Mouse (Mus musculus) liver, embryonic 15.5 days (tissue): ENCODE measurements around the gene 4921517D22Rik. TPM values are rescaled to one million over a fixed set of nuclear protein-coding genes. Genes with fewer than 3 reads are reported as not detected.

ENCODE experiments used
- ATAC-seq: fragments of 200-750 bp; cut with Nextera tagmentation; 2 replicates; pipeline ENCODE4 v1.8.0; 2017; ENCODE audit warnings: moderate number of reproducible peaks, mild to moderate bottlenecking, moderate library complexity; ENCODE audit not compliant: insufficient read depth
- H3K27ac ChIP-seq: fragments of 300-500 bp; sonication (generic); replicated peaks from 2 replicates; pipeline ENCODE4 v1.5.1; 2015; ENCODE audit warnings: mild to moderate bottlenecking, inconsistent platforms
- H3K27me3 ChIP-seq: fragments of 300-500 bp; sonication (generic); 2 replicates; pipeline ENCODE4 v1.6.1; 2015; ENCODE audit warnings: mild to moderate bottlenecking, inconsistent platforms
- H3K36me3 ChIP-seq: fragments of 300-500 bp; sonication (generic); replicated peaks from 2 replicates; pipeline ENCODE4 v1.6.1; 2015; ENCODE audit warnings: moderate library complexity, mild to moderate bottlenecking, inconsistent platforms
- H3K4me1 ChIP-seq: fragments of 300-500 bp; sonication (generic); replicated peaks from 2 replicates; pipeline ENCODE4 v1.6.1; 2015; ENCODE audit warnings: inconsistent platforms
- H3K4me2 ChIP-seq: fragments of 300-500 bp; sonication (generic); 2 replicates; pipeline ENCODE4 v1.6.1; 2015; ENCODE audit warnings: moderate library complexity, mild to moderate bottlenecking, inconsistent platforms
- H3K4me3 ChIP-seq: fragments of 300-500 bp; sonication (generic); replicated peaks from 2 replicates; pipeline ENCODE4 v1.5.1; 2015; ENCODE audit warnings: mild to moderate bottlenecking, inconsistent platforms
- H3K9ac ChIP-seq: fragments of 300-500 bp; sonication (generic); 2 replicates; pipeline ENCODE4 v1.6.1; 2015; ENCODE audit warnings: moderate library complexity, mild to moderate bottlenecking, inconsistent platforms
- H3K9me3 ChIP-seq: fragments of 300-500 bp; sonication (generic); replicated peaks from 2 replicates; pipeline ENCODE4 v1.6.1; 2016; ENCODE audit warnings: inconsistent platforms
- WGBS: fragments of 180-500 bp; shearing (Covaris S2); methylation state at CpG from one replicate; pipeline ENCODE4 v1.1.7; 2015; ENCODE audit warnings: mixed read lengths; ENCODE audit not compliant: insufficient replicate concordance; 5-methylcytosine and 5-hydroxymethylcytosine counted together
- polyA plus RNA-seq: library from polyadenylated mRNA; unstranded; fragments of >200 nt; fragmentation: Nextera tagmentation; extraction: Ambion mirVana; gene quantifications from 2 replicates; pipeline ENCODE4 v1.2.1, GENCODE M21; 2015

The 4921517D22Rik gene
- polyA plus RNA-seq, 1 experiment from 2014 or later = not detected

- WGBS = 87% methylated on average over 3 of the region's 3 CpGs
- no peak overlapping the region for H3K27ac ChIP-seq
- H3K4me3 ChIP-seq = no peak overlapping the region
- H3K4me2 ChIP-seq = no peak overlapping the region
- no peak for ATAC-seq
- no peak overlapping the region for H3K9ac ChIP-seq
- no peaks in the 10 kb centered on the region for H3K27me3 ChIP-seq
- H3K9me3 ChIP-seq = no peaks in the 10 kb centered on the region
- peaks cover 32% of the 10 kb centered on the region for H3K4me1 ChIP-seq
- peaks cover 81% of the 10 kb centered on the region for H3K36me3 ChIP-seq
Measured at GRCm38 (mm10) chr13:59660371-59660770, 33.5 kb downstream of the 4921517D22Rik start.

- H3K4me2 ChIP-seq = no peak overlapping the region
- no peaks in the 10 kb centered on the region for H3K27me3 ChIP-seq
- H3K36me3 ChIP-seq = peaks cover 75% of the 10 kb centered on the region
- no peak overlapping the region for H3K27ac ChIP-seq
- ATAC-seq = no peak
- peaks cover 40% of the 10 kb centered on the region for H3K4me1 ChIP-seq
- H3K9me3 ChIP-seq = no peaks in the 10 kb centered on the region
- WGBS = 79% methylated on average over 5 of the region's 5 CpGs
- no peak overlapping the region for H3K9ac ChIP-seq
- H3K4me3 ChIP-seq = no peak overlapping the region
Measured at GRCm38 (mm10) chr13:59657781-59658180, 36.1 kb downstream of the 4921517D22Rik start.

- no peaks in the 10 kb centered on the region for H3K27me3 ChIP-seq
- WGBS = 69% methylated on average over 4 of the region's 4 CpGs
- H3K4me1 ChIP-seq = peaks cover 40% of the 10 kb centered on the region
- no peak overlapping the region for H3K4me3 ChIP-seq
- H3K9ac ChIP-seq = no peak overlapping the region
- no peaks in the 10 kb centered on the region for H3K9me3 ChIP-seq
- H3K27ac ChIP-seq = peak overlapping the region; percentile 16; the same call in 1 of the 2 replicates
- H3K36me3 ChIP-seq = peaks cover 72% of the 10 kb centered on the region
- ATAC-seq = no peak
- no peak overlapping the region for H3K4me2 ChIP-seq
Measured at GRCm38 (mm10) chr13:59656975-59657388, 36.9 kb downstream of the 4921517D22Rik start.

GRCm38 (mm10) chr13:59656316-59656832 is 37.5 kb downstream of the 4921517D22Rik start:
- peak overlapping the region; percentile 16; the same call in 1 of the 2 replicates for H3K27ac ChIP-seq
- peaks cover 69% of the 10 kb centered on the region for H3K36me3 ChIP-seq
- WGBS = 40% methylated on average over 10 of the region's 10 CpGs
- H3K9ac ChIP-seq = no peak overlapping the region
- H3K4me1 ChIP-seq = peaks cover 40% of the 10 kb centered on the region
- 0 out of 2 replicates have a peak, but pooled peaks have one; percentile 38 for ATAC-seq
- H3K4me3 ChIP-seq = no peak overlapping the region
- H3K9me3 ChIP-seq = no peaks in the 10 kb centered on the region
- H3K27me3 ChIP-seq = no peaks in the 10 kb centered on the region
- H3K4me2 ChIP-seq = no peak overlapping the region

- no peak overlapping the region for H3K9ac ChIP-seq
- no peaks in the 10 kb centered on the region for H3K27me3 ChIP-seq
- H3K4me2 ChIP-seq = no peak overlapping the region
- H3K4me3 ChIP-seq = no peak overlapping the region
- peaks cover 71% of the 10 kb centered on the region for H3K36me3 ChIP-seq
- H3K9me3 ChIP-seq = no peaks in the 10 kb centered on the region
- 80% methylated on average over 15 of the region's 15 CpGs for WGBS
- peak overlapping the region; percentile 16; the same call in 1 of the 2 replicates for H3K27ac ChIP-seq
- H3K4me1 ChIP-seq = peaks cover 37% of the 10 kb centered on the region
- ATAC-seq = no peak
Measured at GRCm38 (mm10) chr13:59655718-59656315, 38.1 kb downstream of the 4921517D22Rik start.

GRCm38 (mm10) chr13:59654465-59654864 is 39.4 kb downstream of the 4921517D22Rik start:
- WGBS = 72% methylated on average over 5 of the region's 5 CpGs
- H3K27me3 ChIP-seq = no peaks in the 10 kb centered on the region
- peaks cover 27% of the 10 kb centered on the region for H3K4me1 ChIP-seq
- no peak overlapping the region for H3K9ac ChIP-seq
- no peak overlapping the region for H3K4me3 ChIP-seq
- H3K9me3 ChIP-seq = no peaks in the 10 kb centered on the region
- no peak for ATAC-seq
- H3K27ac ChIP-seq = no peak overlapping the region
- peaks cover 74% of the 10 kb centered on the region for H3K36me3 ChIP-seq
- H3K4me2 ChIP-seq = no peak overlapping the region

GRCm38 (mm10) chr13:59653136-59653535 is 40.8 kb downstream of the 4921517D22Rik start:
- no peak for ATAC-seq
- H3K4me3 ChIP-seq = no peak overlapping the region
- no peaks in the 10 kb centered on the region for H3K27me3 ChIP-seq
- H3K4me2 ChIP-seq = no peak overlapping the region
- peaks cover 78% of the 10 kb centered on the region for H3K36me3 ChIP-seq
- peaks cover 27% of the 10 kb centered on the region for H3K4me1 ChIP-seq
- no peaks in the 10 kb centered on the region for H3K9me3 ChIP-seq
- no peak overlapping the region for H3K27ac ChIP-seq
- 86% methylated on average over 3 of the region's 3 CpGs for whole genome bisulfite sequencing
- H3K9ac ChIP-seq = no peak overlapping the region

GRCm38 (mm10) chr13:59652651-59653050 is 41.3 kb downstream of the 4921517D22Rik start:
- 83% methylated on average over 5 of the region's 5 CpGs for WGBS
- ATAC-seq = no peak
- H3K27ac ChIP-seq = no peak overlapping the region
- H3K9ac ChIP-seq = no peak overlapping the region
- H3K4me1 ChIP-seq = peaks cover 23% of the 10 kb centered on the region
- H3K36me3 ChIP-seq = peaks cover 78% of the 10 kb centered on the region
- H3K4me2 ChIP-seq = no peak overlapping the region
- no peaks in the 10 kb centered on the region for H3K9me3 ChIP-seq
- no peaks in the 10 kb centered on the region for H3K27me3 ChIP-seq
- no peak overlapping the region for H3K4me3 ChIP-seq

- no peaks in the 10 kb centered on the region for H3K27me3 ChIP-seq
- H3K4me2 ChIP-seq = no peak overlapping the region
- ATAC-seq = no peak
- H3K36me3 ChIP-seq = peaks cover 93% of the 10 kb centered on the region
- no peak overlapping the region for H3K9ac ChIP-seq
- H3K27ac ChIP-seq = no peak overlapping the region
- WGBS = 72% methylated on average over 5 of the region's 5 CpGs
- peaks cover 21% of the 10 kb centered on the region for H3K4me1 ChIP-seq
- H3K4me3 ChIP-seq = no peak overlapping the region
- H3K9me3 ChIP-seq = no peaks in the 10 kb centered on the region
Measured at GRCm38 (mm10) chr13:59649781-59650180, 44.1 kb downstream of the 4921517D22Rik start.

GRCm38 (mm10) chr13:59648598-59648997 is 45.3 kb downstream of the 4921517D22Rik start:
- no peaks in the 10 kb centered on the region for H3K27me3 ChIP-seq
- H3K9me3 ChIP-seq = no peaks in the 10 kb centered on the region
- peaks cover 83% of the 10 kb centered on the region for H3K36me3 ChIP-seq
- H3K27ac ChIP-seq = no peak overlapping the region
- peaks cover 24% of the 10 kb centered on the region for H3K4me1 ChIP-seq
- no peak for ATAC-seq
- H3K4me3 ChIP-seq = no peak overlapping the region
- no peak overlapping the region for H3K4me2 ChIP-seq
- 93% methylated on average over 6 of the region's 6 CpGs for WGBS
- no peak overlapping the region for H3K9ac ChIP-seq

GRCm38 (mm10) chr13:59647484-59647883 is 46.4 kb downstream of the 4921517D22Rik start:
- Histone ChIP-seq H3K9me3 (no peaks in the 10 kb centered on the region), H3K4me1 (peaks cover 33% of the 10 kb centered on the region), H3K27ac (no peak overlapping the region; the same call in 1 of the 2 replicates), H3K36me3 (peaks cover 81% of the 10 kb centered on the region), H3K4me3 (no peak overlapping the region), H3K9ac (no peak overlapping the region), H3K4me2 (no peak overlapping the region), H3K27me3 (no peaks in the 10 kb centered on the region)
- no peak for ATAC-seq
- WGBS = 80% methylated on average over 6 of the region's 6 CpGs
